Mouse (Mus musculus): Measurements from ENCODE around the gene Rsg1. TPM values are rescaled to one million over a fixed set of nuclear protein-coding genes. Genes with fewer than 3 reads are reported as not detected.

Rsg1 gene
- polyA plus RNA-seq, 1 experiment from 2014 or later, result 8.9 TPM

GRCm38 (mm10) chr4:141204580-141205061, 9.1 kb upstream of the Rsg1 start:
- Histone ChIP-seq H3K27me3 (replicated peaks; ENCODE audit: control insufficient read depth, insufficient read depth, low read length) (no peaks in the 10 kb centered on the region), H3K4me1 (ENCODE audit: control insufficient read depth, insufficient read depth, low read depth, low read length) (no peaks in the 10 kb centered on the region), H3K36me3 (ENCODE audit: control insufficient read depth, insufficient read depth, low read length) (peaks cover 2% of the 10 kb centered on the region), H3K27ac (ENCODE audit: low read depth, low read length) (no peak overlapping the region), H3K4me2 (ENCODE audit: low read length) (no peak overlapping the region), H3K9me3 (ENCODE audit: control insufficient read depth, low read length) (no peaks in the 10 kb centered on the region), H3K4me3 (ENCODE audit: low read length) (no peak overlapping the region), H3K9ac (ENCODE audit: low read depth, low read length) (no peak overlapping the region)
- WGBS, result 68% methylated on average over 4 of the region's 4 CpGs
- ATAC-seq, result 0 out of 2 replicates have a peak, but pooled peaks have one; percentile 17

DNA sequence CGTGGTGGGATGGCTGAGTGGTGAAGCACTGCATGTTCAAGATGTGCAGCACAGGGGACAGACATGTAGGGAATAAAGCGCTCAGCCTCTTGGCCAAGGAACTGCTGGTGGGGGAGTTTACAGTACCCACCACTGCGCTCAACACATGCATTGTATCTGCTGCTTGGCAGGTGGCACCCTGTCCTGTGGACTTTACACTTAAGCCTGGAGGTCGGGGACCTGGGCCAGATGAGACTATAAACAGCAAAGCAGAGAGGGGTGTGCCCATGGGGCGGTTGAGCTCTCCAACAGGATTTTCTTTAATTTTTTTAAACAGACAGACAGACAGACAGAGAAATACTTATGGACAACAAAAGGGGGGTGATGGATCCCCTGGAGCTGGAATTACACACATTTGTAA, 6.7 kb upstream of the Rsg1 start:
- WGBS, result 93% methylated on average over 5 of the region's 5 CpGs
- no peak for ATAC-seq
- H3K4me3 ChIP-seq (ENCODE audit: low read length), result no peak overlapping the region
- H3K4me2 ChIP-seq (ENCODE audit: low read length), result no peak overlapping the region
- H3K27me3 ChIP-seq (replicated peaks; ENCODE audit: control insufficient read depth, insufficient read depth, low read length), result no peaks in the 10 kb centered on the region
- no peaks in the 10 kb centered on the region for H3K9me3 ChIP-seq (ENCODE audit: control insufficient read depth, low read length)
- no peaks in the 10 kb centered on the region for H3K36me3 ChIP-seq (ENCODE audit: control insufficient read depth, insufficient read depth, low read length)
- H3K4me1 ChIP-seq (ENCODE audit: control insufficient read depth, insufficient read depth, low read depth, low read length), result no peaks in the 10 kb centered on the region
- H3K27ac ChIP-seq (ENCODE audit: low read depth, low read length), result no peak overlapping the region
- no peak overlapping the region for H3K9ac ChIP-seq (ENCODE audit: low read depth, low read length)

DNA sequence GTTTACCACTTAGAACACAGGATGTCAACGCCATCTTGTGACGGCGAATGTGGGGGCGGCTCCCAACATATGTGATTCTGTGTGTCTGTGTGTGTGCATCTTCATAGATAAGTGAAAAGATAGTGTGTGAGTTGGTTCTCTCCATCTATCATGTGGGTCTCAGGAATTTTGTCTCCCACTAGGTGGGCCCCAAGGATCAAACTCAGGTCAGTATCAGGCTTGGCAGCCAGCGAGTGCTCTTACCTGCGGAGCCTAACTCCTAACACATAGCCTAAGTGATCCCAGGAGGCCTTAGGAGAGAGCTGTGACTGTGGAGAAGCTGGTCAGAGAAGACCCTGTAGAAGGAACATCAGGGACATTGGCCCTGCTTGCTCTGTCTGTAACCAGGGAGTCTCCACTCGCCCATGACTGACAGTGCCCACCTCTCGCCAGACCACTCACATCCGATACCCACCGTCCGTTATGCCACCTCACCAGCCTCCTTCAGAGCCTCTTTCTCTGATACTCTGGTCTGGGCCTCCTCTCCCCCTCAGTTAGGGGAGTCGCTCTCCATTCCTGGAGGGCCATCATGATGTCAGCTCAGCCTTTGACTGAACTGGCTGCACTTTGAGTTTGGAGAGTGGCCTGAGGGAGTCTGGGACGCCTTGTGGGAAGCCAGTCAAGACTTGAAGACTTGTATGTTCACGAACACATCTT, 3.1 kb upstream of the Rsg1 start:
- Histone ChIP-seq H3K4me2 (ENCODE audit: low read length) (peak overlapping the region; percentile 56), H3K9me3 (ENCODE audit: control insufficient read depth, low read length) (no peaks in the 10 kb centered on the region), H3K36me3 (ENCODE audit: control insufficient read depth, insufficient read depth, low read length) (no peaks in the 10 kb centered on the region), H3K27ac (ENCODE audit: low read depth, low read length) (peak overlapping the region; percentile 9; the same call in 1 of the 2 replicates), H3K9ac (ENCODE audit: low read depth, low read length) (peak overlapping the region; percentile 36), H3K4me1 (ENCODE audit: control insufficient read depth, insufficient read depth, low read depth, low read length) (peaks cover 10% of the 10 kb centered on the region), H3K4me3 (ENCODE audit: low read length) (peak overlapping the region; percentile 40), H3K27me3 (replicated peaks; ENCODE audit: control insufficient read depth, insufficient read depth, low read length) (no peaks in the 10 kb centered on the region)
- 75% methylated on average over 14 of the region's 14 CpGs for WGBS
- peak; percentile 22; the same call in 1 of the 2 replicates for ATAC-seq

GRCm38 (mm10) chr4:141211646-141212045, 2.1 kb upstream of the Rsg1 start:
- no peaks in the 10 kb centered on the region for H3K9me3 ChIP-seq (ENCODE audit: control insufficient read depth, low read length)
- no peak for ATAC-seq
- no peak overlapping the region for H3K4me3 ChIP-seq (ENCODE audit: low read length)
- 97% methylated on average over 4 of the region's 4 CpGs for WGBS
- H3K27ac ChIP-seq (ENCODE audit: low read depth, low read length), result no peak overlapping the region
- no peak overlapping the region for H3K4me2 ChIP-seq (ENCODE audit: low read length)
- H3K4me1 ChIP-seq (ENCODE audit: control insufficient read depth, insufficient read depth, low read depth, low read length), result peaks cover 10% of the 10 kb centered on the region
- H3K36me3 ChIP-seq (ENCODE audit: control insufficient read depth, insufficient read depth, low read length), result no peaks in the 10 kb centered on the region
- no peaks in the 10 kb centered on the region for H3K27me3 ChIP-seq (replicated peaks; ENCODE audit: control insufficient read depth, insufficient read depth, low read length)
- no peak overlapping the region for H3K9ac ChIP-seq (ENCODE audit: low read depth, low read length)

DNA sequence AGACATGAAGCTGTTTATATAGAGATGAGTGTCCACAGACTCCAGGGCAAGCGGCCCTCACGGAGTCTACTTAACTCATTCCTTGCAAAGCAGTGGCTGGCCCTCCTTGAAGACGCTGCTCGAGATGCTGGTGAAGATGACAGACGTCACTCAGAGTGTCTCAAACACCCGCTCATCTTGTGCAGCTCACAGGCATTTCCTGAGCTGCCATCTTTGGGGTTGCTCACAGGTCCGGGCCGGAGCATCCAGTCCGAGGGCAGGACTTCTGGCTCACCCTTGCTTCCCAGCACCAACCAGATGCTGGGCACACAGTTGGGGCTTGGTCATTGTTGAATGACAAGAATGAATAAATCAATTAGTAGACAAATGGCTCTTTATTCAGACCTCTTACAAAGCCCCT, 864 bp upstream of the Rsg1 start:
- no peaks in the 10 kb centered on the region for H3K27me3 ChIP-seq (replicated peaks; ENCODE audit: control insufficient read depth, insufficient read depth, low read length)
- no peak overlapping the region for H3K27ac ChIP-seq (ENCODE audit: low read depth, low read length)
- H3K9me3 ChIP-seq (ENCODE audit: control insufficient read depth, low read length), result no peaks in the 10 kb centered on the region
- peaks cover 10% of the 10 kb centered on the region for H3K4me1 ChIP-seq (ENCODE audit: control insufficient read depth, insufficient read depth, low read depth, low read length)
- no peak for ATAC-seq
- H3K4me3 ChIP-seq (ENCODE audit: low read length), result no peak overlapping the region
- no peaks in the 10 kb centered on the region for H3K36me3 ChIP-seq (ENCODE audit: control insufficient read depth, insufficient read depth, low read length)
- 77% methylated on average over 9 of the region's 9 CpGs for WGBS
- H3K4me2 ChIP-seq (ENCODE audit: low read length), result no peak overlapping the region
- no peak overlapping the region for H3K9ac ChIP-seq (ENCODE audit: low read depth, low read length)

- Histone ChIP-seq H3K27ac (ENCODE audit: low read depth, low read length) (peak overlapping the region; percentile 59; the same call in 1 of the 2 replicates), H3K4me1 (ENCODE audit: control insufficient read depth, insufficient read depth, low read depth, low read length) (peaks cover 10% of the 10 kb centered on the region), H3K4me2 (ENCODE audit: low read length) (peak overlapping the region; percentile 96), H3K36me3 (ENCODE audit: control insufficient read depth, insufficient read depth, low read length) (no peaks in the 10 kb centered on the region), H3K27me3 (replicated peaks; ENCODE audit: control insufficient read depth, insufficient read depth, low read length) (no peaks in the 10 kb centered on the region), H3K9me3 (ENCODE audit: control insufficient read depth, low read length) (no peaks in the 10 kb centered on the region), H3K4me3 (ENCODE audit: low read length) (peak overlapping the region; percentile 64), H3K9ac (ENCODE audit: low read depth, low read length) (peak overlapping the region; percentile 77)
- no peak for ATAC-seq
- 33% methylated on average over 2 of the region's 2 CpGs for WGBS
These were observed 414 bp upstream of the Rsg1 start for GRCm38 (mm10) chr4:141213342-141213741.

DNA sequence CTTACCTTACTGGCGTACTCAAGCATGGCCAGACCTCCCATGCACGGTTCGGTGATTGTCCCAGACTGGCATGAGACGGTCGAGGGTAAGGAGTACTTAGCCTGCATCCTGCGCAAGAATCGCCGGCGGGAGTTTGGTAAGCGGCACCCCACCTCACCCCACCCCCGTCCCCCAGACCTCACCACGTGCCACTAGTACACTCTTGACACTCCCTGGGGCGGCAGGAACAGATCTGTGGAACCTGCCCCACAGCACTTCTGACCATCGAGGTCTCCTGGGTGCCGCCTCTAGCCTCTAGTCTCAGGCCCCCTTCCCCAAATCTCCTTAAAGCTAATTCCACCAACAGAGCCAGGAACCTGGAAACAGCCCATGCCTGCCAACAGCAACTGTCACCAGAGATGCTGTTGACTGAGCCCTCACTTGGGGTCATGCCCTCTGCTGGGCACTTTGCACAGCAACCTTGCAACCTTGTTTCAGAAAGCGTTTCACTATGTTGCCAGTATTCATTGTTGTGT, 638 bp downstream of the Rsg1 start:
- H3K27ac ChIP-seq (ENCODE audit: low read depth, low read length), result no peak overlapping the region
- H3K9ac ChIP-seq (ENCODE audit: low read depth, low read length), result peak overlapping the region; percentile 77
- H3K4me2 ChIP-seq (ENCODE audit: low read length), result peak overlapping the region; percentile 96
- H3K4me3 ChIP-seq (ENCODE audit: low read length), result peak overlapping the region; percentile 64
- no peaks in the 10 kb centered on the region for H3K9me3 ChIP-seq (ENCODE audit: control insufficient read depth, low read length)
- WGBS, result 2% methylated on average over 16 of the region's 16 CpGs
- ATAC-seq, result peak; percentile 72
- H3K36me3 ChIP-seq (ENCODE audit: control insufficient read depth, insufficient read depth, low read length), result no peaks in the 10 kb centered on the region
- no peaks in the 10 kb centered on the region for H3K27me3 ChIP-seq (replicated peaks; ENCODE audit: control insufficient read depth, insufficient read depth, low read length)
- peaks cover 10% of the 10 kb centered on the region for H3K4me1 ChIP-seq (ENCODE audit: control insufficient read depth, insufficient read depth, low read depth, low read length)

DNA sequence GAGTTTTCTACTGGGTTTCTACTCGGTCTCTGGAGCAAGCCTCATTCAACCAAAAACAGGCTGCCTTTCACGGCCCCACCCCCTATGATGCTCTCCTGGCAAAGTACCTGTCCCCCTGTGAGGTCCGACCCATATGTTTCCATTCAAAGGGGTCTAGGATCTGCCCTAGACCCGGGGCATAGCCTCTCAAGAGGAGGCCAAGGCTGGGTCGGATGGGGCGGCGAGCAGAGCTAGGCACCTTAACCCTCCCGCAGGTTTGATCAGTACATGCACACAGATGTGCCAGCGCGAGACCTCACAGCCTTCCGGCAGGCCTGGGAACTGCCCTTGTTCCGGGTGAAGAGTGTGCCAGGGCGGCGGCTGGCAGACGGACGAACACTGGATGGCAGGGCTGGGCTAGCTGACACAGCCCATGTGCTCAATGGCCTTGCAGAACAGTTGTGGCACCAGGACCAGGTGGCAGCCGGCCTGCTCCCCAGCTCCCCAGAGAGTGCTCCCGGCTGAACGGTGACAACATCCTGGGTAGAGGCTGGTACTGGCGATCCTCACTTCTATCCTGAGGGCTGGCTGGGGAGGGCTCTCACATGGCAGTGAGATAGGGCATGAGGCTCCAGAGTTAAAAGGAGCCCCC, 5.9 kb downstream of the Rsg1 start:
- H3K9me3 ChIP-seq (ENCODE audit: control insufficient read depth, low read length), result no peaks in the 10 kb centered on the region; the same call in 1 of the 2 replicates
- H3K36me3 ChIP-seq (ENCODE audit: control insufficient read depth, insufficient read depth, low read length), result 0 out of 2 replicates have a peak, but pooled peaks cover 2% of the 10 kb centered on the region
- H3K4me3 ChIP-seq (ENCODE audit: low read length), result no peak overlapping the region
- 77% methylated on average over 20 of the region's 20 CpGs for WGBS
- peak; percentile 37; the same call in 1 of the 2 replicates for ATAC-seq
- H3K27ac ChIP-seq (ENCODE audit: low read depth, low read length), result no peak overlapping the region
- H3K9ac ChIP-seq (ENCODE audit: low read depth, low read length), result no peak overlapping the region
- no peaks in the 10 kb centered on the region for H3K27me3 ChIP-seq (replicated peaks; ENCODE audit: control insufficient read depth, insufficient read depth, low read length)
- peaks cover under 1% of the 10 kb centered on the region; the same call in 1 of the 2 replicates for H3K4me1 ChIP-seq (ENCODE audit: control insufficient read depth, insufficient read depth, low read depth, low read length)
- no peak overlapping the region for H3K4me2 ChIP-seq (ENCODE audit: low read length)

DNA sequence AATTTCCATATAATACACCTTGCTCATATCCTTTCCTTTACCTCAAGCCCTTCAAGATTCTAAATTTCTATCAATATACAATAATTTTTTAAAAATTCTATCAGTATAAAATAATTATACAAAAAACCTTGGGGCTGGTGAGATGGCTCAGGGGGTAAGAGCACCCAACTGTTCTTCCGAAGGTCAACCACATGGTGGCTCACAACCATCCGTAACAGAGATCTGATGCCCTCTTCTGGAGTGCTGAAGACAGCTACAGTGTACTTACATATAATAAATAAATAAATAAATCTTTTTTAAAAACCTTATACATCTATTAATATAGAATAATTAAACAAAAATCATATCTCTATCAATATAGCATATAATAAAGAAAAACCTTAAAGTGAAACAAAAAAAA, 8.1 kb downstream of the Rsg1 start:
- Histone ChIP-seq H3K4me2 (ENCODE audit: low read length) (no peak overlapping the region), H3K9me3 (ENCODE audit: control insufficient read depth, low read length) (no peaks in the 10 kb centered on the region; the same call in 1 of the 2 replicates), H3K27ac (ENCODE audit: low read depth, low read length) (no peak overlapping the region), H3K4me3 (ENCODE audit: low read length) (no peak overlapping the region), H3K4me1 (ENCODE audit: control insufficient read depth, insufficient read depth, low read depth, low read length) (no peaks in the 10 kb centered on the region), H3K36me3 (ENCODE audit: control insufficient read depth, insufficient read depth, low read length) (0 out of 2 replicates have a peak, but pooled peaks cover 2% of the 10 kb centered on the region), H3K9ac (ENCODE audit: low read depth, low read length) (no peak overlapping the region), H3K27me3 (replicated peaks; ENCODE audit: control insufficient read depth, insufficient read depth, low read length) (no peaks in the 10 kb centered on the region)
- ATAC-seq, result no peak
- 76% methylated on average over 2 of the region's 2 CpGs for WGBS

Data from hindbrain, embryonic 16.5 days (tissue).